In the genomic region with DNA sequence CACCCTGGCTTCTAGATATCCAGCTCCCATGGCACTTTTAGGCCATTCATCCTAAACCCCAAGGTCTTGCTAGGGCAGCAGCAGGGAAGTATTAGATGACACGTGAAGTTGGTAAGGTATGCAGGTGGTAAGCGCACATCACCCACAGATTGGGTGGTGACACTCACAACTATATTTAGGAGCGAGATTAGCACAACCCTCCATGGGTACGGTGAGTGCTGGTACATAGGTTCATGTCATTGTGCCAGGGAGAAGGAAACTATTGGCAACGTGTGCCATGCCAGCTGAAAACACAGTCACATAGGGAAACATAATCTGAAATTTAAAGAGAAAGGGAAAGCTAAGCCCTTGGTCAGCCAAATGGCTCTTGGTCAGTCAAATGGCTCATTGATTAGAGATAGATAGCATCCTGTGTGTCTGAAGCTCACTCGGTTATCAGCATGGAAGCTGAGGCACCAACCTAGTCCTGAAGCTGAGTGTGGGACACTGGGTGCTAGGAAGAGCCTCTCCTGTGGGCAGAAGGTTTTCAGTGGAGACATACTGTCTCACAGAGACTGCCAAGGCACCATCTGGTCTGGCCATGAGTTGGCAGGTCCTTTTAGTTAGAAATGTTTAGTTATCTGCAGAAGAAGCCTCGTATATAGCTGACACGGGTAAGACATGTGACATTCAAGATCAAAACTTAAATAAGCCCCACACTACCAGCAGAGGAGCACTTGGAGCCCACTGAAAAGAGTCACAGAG, we compare ENCODE assay signal across 34 mouse cellular contexts. TPM values are rescaled to one million over a fixed set of nuclear protein-coding genes. Genes with fewer than 3 reads are reported as not detected.
DNase-seq lines count a peak whose midpoint lies in the region; ATAC-seq and TF ChIP-seq lines count a peak whose summit lies in the region.
"Had no signal": no experiment of that assay in that cellular context is flagged by ENCODE, and none has a peak within 500 bp of the region (broad histone marks: within the 10 kb centered on the region; RNA-seq: fewer than 3 reads in every experiment).

No protein-coding gene starts in this region.

- no peak for ATAC-seq in liver, postnatal 0 days
- ATAC-seq: forebrain, embryonic 14.5 days; intestine, embryonic 16.5 days; liver, embryonic 12.5 days; Patski had no signal

- H3K9ac ChIP-seq in liver, postnatal 0 days (replicated peaks) = no peak overlapping the region
- H3K9ac ChIP-seq: embryonic facial prominence, embryonic 15.5 days; heart, embryonic 12.5 days; hindbrain, embryonic 13.5 days; liver, embryonic 12.5 days; neural tube, embryonic 15.5 days; stomach, embryonic 15.5 days had no signal

- H3K4me3 ChIP-seq in liver, postnatal 0 days (ENCODE audit: low read depth, low read length) = no peak overlapping the region
- H3K4me3 ChIP-seq in lung, adult 2 months (replicated peaks; ENCODE audit: extremely low read depth, low read depth, low read length) = no peak overlapping the region
- H3K4me3 ChIP-seq: embryonic facial prominence, embryonic 10.5 days; embryonic facial prominence, embryonic 15.5 days; heart, embryonic 12.5 days; hindbrain, embryonic 13.5 days; liver, embryonic 12.5 days; neural tube, embryonic 15.5 days; stomach, embryonic 15.5 days had no signal

- 81% methylated on average over 8 of the region's 8 CpGs for WGBS in liver, postnatal 0 days (ENCODE audit: insufficient replicate concordance)
- 90% methylated on average over 8 of the region's 8 CpGs for WGBS in lung, adult 2 months

- no peaks in the 10 kb centered on the region for H3K36me3 ChIP-seq in liver, postnatal 0 days (replicated peaks; ENCODE audit: insufficient read depth, low read length)
- H3K36me3 ChIP-seq: embryonic facial prominence, embryonic 10.5 days; embryonic facial prominence, embryonic 15.5 days; heart, embryonic 12.5 days; hindbrain, embryonic 13.5 days; liver, embryonic 12.5 days; neural tube, embryonic 15.5 days; stomach, embryonic 15.5 days had no signal

- peak; percentile 69 for DNase-seq in gastrocnemius, adult 18-20 months (ENCODE audit: low spot score)
- DNase-seq in gastrocnemius, adult 8-10 months (ENCODE audit: low spot score in 2 of 2) = no peak
- DNase-seq in brain, adult 2 months (ENCODE audit: low read depth, low spot score) = peak; percentile 82
- peak; percentile 55 to 56 for DNase-seq in cerebellum, adult 18-20 months
- peak; percentile 38 to 52 for DNase-seq in cerebellum, postnatal 10 days
- no peak for DNase-seq in liver, postnatal 0 days
- DNase-seq in lung, adult 2 months = no peak
- DNase-seq in spleen, postnatal 4 days (ENCODE audit: low spot score in 2 of 2) = no peak
- DNase-seq: adrenal gland, postnatal 10 days; gastrocnemius, postnatal 25 days; heart, adult 11 months; heart, postnatal 4 days; kidney, adult 8-10 months; kidney, postnatal 4 days; left cerebral cortex, postnatal 4 days; lung, adult 18-20 months; lung, postnatal 10 days; midbrain, embryonic 14.5 days; retina, postnatal 1 day; right cerebral cortex, postnatal 14 days; thymus, postnatal 25 days had no signal

- peaks cover 1% of the 10 kb centered on the region; the same call in 1 of the 2 replicates for H3K4me1 ChIP-seq in liver, postnatal 0 days (ENCODE audit: insufficient read depth)
- H3K4me1 ChIP-seq in lung, adult 2 months (ENCODE audit: control insufficient read depth, insufficient read depth, low read length) = no peaks in the 10 kb centered on the region
- H3K4me1 ChIP-seq: embryonic facial prominence, embryonic 10.5 days; embryonic facial prominence, embryonic 15.5 days; heart, embryonic 12.5 days; hindbrain, embryonic 13.5 days; liver, embryonic 12.5 days; neural tube, embryonic 15.5 days; stomach, embryonic 15.5 days had no signal

- no peak for TF ChIP-seq CTCF in liver, postnatal 0 days (IDR thresholded peaks at IDR 0.05; ENCODE audit: low read depth)
- no peak for TF ChIP-seq CTCF in lung, adult 2 months (IDR thresholded peaks at IDR 0.05; ENCODE audit: insufficient read depth, low read length)

- no peak overlapping the region for H3K27ac ChIP-seq in liver, postnatal 0 days (ENCODE audit: low read depth)
- H3K27ac ChIP-seq: embryonic facial prominence, embryonic 10.5 days; embryonic facial prominence, embryonic 15.5 days; hindbrain, embryonic 13.5 days; kidney, postnatal 0 days; liver, embryonic 12.5 days; macrophage; neural tube, embryonic 15.5 days; stomach, embryonic 15.5 days had no signal

- TF ChIP-seq POLR2A in lung, adult 2 months (IDR thresholded peaks at IDR 0.05; ENCODE audit: borderline replicate concordance, extremely low read depth, low read depth, low read length) = no peak

- no peaks in the 10 kb centered on the region for H3K27me3 ChIP-seq in liver, postnatal 0 days (ENCODE audit: insufficient read depth, low read length)
- H3K27me3 ChIP-seq: embryonic facial prominence, embryonic 15.5 days; heart, embryonic 12.5 days; hindbrain, embryonic 13.5 days; liver, embryonic 12.5 days; neural tube, embryonic 15.5 days; stomach, embryonic 15.5 days had no signal

- no peak for TF ChIP-seq EP300 in liver, postnatal 0 days (IDR thresholded peaks at IDR 0.05; ENCODE audit: low read depth)

- H3K9me3 ChIP-seq in liver, postnatal 0 days (ENCODE audit: low read length) = no peaks in the 10 kb centered on the region
- H3K9me3 ChIP-seq: embryonic facial prominence, embryonic 10.5 days; embryonic facial prominence, embryonic 15.5 days; heart, embryonic 12.5 days; hindbrain, embryonic 13.5 days; liver, embryonic 12.5 days; neural tube, embryonic 15.5 days; stomach, embryonic 15.5 days had no signal

- no peak overlapping the region for H3K4me2 ChIP-seq in liver, postnatal 0 days (ENCODE audit: low read depth, low read length)
- H3K4me2 ChIP-seq: embryonic facial prominence, embryonic 15.5 days; heart, embryonic 12.5 days; hindbrain, embryonic 13.5 days; liver, embryonic 12.5 days; neural tube, embryonic 15.5 days; stomach, embryonic 15.5 days had no signal

RNA-seq across cellular contexts. Expression of a gene that starts 37.4 kb away (rescaled TPM):
- 100 to 1,000 TPM; 493 to 680 TPM for total RNA-seq in gastrocnemius, adult 18-20 months (2021)
- 100 to 1,000 TPM; 231 to 631 (median 418) TPM for total RNA-seq in gastrocnemius, adult 8-10 months (2022)
- polyA plus RNA-seq in liver, postnatal 0 days (2015; fragmentation: Nextera tagmentation; extraction: Ambion mirVana) = 11.3 and 12.0 TPM in 2 replicates
- polyA plus RNA-seq in lung, adult 2 months (2012; rRNA removed) = 5.4 and 9.8 TPM in 2 replicates
- total RNA-seq: MEL had no signal

Comparison
In these comparisons a context has a peak if more than half of its experiments do, and no peak if none do; other contexts are left out.
1. DNase-seq: peak in gastrocnemius, adult 18-20 months (single experiment), brain, adult 2 months (single experiment), cerebellum, adult 18-20 months (2 of 2) and cerebellum, postnatal 10 days (2 of 2); none in gastrocnemius, adult 8-10 months (0 of 2), liver, postnatal 0 days (single experiment), lung, adult 2 months (single experiment) and spleen, postnatal 4 days (0 of 2).